Mouse (Mus musculus): Measurements from ENCODE around the gene Fer.

DNA sequence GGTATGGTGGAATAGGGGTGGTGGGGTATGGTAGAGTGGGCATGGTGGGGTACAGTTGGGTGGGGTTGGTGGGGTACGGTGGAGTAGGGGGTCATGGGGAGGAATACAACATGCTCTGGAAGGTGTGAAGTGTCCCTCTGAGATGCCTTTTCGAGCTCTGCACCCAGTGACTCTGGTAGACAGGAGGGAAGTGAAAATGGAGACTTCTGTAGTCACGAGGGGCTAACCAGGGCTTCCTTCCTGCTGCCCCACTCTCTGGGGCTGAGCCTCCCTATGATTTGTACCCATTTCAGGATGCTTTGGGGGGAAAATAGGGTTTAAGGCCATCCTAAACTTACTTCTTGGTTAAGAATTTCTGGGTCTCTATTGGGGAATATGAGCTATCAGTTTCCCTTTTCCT, 319.7 kb downstream of the Fer start:
- TF ChIP-seq CTCF (IDR thresholded peaks at IDR 0.05; ENCODE audit: insufficient read depth, low read length) (no peak), POLR2A (IDR thresholded peaks at IDR 0.05; ENCODE audit: borderline replicate concordance, extremely low read depth, low read depth, low read length) (no peak)
